Mouse (Mus musculus) lung, adult 18-20 months (tissue): ENCODE measurements around the gene Thada.

Experiments used
- DNase-seq, 2 experiments: peaks; one replicate each; pipeline ENCODE4 v3.0.0; 2022; ENCODE audit warnings: mixed read lengths in 2 of 2

Gene Thada

DNA sequence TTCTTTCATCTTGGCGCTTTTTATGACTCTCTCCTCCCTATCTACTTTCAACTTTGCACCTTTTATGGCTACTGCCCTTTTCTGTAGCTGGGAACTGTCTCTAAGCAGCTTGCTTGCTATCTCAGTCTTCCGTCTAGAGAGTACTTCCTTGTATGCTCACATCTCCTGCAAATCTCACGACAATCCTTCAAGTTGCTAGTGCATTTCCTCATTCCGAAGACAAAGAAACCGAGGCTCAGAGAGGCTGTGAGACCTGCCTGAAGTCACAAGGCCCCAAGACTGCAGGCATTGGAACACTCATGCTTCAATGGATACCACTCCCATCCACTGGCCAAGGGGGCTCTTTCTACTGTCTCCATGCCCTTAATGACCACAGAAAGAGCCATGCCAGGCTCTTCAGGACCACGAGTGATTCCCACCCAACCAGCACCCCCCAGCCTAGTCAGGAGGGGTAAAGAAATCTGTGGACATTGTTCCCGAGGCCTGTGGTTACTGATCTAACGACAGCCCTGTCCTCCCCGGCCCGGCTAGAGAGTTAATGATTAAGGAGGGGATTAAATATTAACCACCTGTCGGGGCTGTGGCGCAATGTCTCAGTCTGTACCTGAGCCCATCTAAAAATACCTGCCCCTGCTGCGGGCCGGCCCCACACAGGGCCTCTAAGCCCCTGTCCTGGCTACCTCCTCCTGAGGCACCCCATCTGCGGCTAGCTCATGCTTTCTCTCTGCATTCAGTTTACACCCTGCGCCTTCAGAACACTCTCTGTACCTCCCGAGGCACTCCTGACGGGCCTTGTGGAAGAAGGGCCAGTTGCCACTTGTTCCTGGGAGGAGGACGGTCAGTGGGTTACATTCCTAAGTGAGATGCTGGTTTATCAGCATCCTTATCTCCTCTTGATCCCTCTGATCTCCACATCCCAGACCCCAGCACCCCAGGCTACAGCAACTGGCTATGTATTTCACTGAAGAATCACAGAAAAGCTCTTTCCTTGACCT lies 309.0 kb downstream of the Thada start:
- peak; percentile 75 to 81 for DNase-seq

DNA sequence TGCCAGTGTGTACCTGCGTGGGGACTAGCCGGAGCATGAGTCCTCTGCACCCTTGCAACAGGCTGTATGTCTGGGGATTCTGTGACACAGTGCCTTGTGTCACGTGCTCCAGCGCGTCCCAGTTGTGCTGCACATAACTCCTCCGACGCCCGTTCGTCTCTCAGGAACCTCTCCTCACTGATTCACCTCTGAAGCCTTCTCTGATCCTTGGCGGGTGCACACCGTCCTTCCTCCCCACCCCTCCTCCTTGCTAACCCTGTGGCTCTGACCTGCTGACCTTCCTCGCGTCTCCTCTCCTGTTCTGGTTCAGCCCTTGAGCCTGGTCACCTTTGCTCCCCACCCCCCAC lies 309.8 kb downstream of the Thada start:
- DNase-seq = no peak

DNA sequence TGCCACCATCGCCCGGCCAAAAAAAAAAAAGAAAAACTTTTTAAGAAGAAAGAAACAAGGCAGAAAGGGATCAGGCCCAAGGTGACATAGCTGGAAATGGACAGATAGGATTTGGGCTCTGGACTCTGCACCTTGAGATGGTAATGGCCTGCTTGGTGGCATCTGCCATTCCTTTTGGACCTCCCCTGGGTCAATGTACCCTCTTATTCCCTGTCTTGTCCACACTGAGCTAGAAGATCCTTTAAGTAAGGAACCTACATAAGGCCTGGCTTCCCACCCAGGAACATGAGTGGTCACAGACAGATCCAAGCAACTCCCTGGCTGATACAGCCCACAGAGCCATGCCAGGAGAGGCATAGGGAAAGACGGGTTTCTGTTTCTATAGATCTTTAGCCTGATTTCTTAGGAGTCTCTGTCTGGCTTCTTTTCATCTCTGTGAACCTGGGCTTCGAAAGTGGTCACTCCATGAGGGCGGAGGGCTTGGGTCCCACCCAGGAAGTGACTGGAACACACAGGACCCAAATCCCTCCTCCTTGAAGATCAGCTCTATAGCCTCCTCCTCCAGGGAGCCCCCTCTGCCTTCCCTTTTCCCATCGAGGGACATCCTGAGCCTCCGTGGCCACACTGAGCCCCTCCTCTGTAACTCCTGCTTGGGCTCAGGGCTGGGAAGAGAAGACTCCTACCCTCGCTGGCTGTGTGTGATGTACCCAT lies 310.3 kb downstream of the Thada start:
- DNase-seq = peak in 1 of 2 experiments; percentile 1

DNA sequence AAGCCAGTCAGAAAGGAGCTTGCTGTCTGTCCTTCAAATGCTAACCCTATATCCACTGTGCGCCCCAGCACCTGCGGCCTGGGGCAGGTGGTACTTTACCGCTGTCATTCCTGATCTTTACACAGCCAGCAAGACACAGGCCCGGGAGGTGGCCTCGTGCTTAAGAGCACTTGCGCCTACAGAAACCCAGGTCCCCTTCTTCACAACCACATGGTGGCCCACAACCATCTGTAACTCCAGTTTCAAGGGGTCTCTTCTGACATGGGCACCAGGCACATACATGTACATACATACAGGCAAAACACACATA lies 311.0 kb downstream of the Thada start:
- no peak for DNase-seq

DNA sequence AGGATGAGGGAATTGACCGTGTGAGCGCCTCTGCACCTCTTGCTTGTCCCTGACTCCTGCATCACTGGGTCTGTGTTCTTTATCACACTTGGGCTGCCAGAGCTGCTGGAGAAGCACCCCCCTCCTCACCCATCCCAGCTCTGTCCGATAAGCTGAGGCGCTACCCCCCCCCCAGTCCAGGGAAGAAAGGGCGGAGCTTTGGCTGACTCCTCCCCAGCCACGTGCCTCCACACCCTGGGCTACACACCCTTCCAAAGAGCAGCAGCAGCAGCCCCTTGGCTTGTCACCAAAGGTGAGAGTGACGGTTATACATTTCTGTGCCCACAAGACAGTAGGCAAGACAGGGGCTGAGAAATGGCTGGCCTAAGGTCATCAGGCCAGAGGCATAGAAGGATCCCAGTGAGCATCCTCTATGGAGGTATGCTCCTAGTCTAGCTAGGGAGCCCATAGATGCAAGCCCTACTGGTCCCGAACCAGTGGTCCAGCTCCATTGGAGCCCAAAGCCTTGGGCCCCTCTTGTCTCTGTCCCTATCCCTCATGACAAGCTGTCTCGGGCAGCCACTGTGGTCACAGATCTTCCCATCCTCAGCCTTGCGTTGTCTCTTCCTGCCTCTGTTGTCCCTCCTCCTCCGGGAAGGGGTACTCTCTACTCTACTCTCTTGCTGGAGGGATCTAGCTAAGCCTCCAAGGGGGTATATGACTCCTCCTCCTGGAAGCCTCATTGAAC lies 311.5 kb downstream of the Thada start:
- DNase-seq = no peak

DNA sequence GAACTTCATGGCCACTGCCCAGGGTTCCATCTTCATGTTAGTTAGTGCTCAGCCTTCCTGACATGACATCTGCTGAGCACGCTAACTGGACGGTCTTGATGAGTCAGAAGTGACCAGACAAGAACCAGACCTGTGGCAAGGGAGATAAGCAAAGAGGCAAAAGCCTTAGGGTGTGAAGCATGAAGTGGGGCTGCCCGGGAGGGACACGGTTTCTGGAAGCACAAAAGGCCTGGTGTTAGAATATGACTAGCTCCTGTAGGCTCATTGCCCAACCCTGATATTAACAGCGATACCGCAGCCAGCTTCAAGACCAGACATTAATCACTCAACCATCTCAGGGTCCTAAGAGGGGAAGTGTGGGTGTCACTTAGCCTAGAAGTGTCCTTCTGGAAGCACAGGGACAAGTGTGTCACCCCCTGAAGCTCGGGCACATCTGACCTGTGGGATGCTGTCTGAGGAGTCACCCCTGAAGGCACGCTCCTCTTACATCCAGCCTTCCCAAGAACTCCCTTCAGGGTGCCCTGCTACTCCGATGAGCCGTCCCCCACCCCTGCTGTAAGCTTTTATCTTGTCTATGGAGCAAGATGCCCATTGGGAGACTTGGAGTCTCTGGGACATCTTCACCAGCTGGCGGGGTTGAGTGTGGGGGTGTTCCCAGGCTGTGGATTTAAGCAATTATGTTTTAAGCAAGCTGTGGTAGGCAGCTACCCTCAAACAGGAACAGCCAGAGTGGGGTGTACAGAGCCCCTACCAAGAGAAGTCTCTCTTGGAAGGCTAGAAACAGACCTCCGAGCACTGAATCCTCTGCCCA lies 312.8 kb downstream of the Thada start:
- peak in 1 of 2 experiments; percentile 3 for DNase-seq

DNA sequence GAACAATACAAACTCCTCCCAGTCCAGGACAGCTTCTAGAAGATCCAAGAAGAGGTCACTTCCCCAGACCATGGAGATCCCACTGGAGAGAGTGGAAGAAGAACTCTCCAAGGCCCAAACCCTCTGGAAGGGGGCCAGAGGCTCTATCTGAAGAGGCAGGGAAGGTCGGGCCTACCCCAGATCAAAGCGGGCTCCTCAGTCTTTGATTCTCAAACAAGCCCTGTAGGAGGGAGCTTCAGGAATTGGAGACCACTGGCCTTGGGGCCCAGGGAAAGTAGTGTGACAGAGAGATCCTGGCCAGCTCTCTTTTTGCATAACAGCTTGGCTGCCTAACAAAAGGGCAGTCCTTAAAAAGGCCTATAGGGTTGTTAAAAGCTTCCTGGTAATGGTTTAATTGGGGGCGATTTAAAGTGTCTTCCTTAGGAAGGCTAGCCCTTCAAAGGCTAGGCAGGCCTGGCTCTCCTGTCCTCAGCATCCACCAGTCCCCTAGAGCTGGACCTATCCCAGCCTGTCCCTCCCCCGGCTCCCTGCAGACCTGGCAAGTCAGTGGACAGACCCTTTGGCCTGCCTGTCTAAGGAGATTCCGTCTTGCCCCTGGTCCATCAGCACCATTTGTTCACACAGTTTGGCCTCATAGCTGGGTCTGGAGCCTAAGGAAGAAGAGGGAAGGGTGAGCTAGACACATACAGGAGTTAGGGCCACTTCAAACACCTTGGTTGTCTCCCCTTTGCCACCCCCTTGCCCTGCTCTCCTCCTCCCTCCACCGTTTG lies 313.6 kb downstream of the Thada start:
- DNase-seq = peak in 1 of 2 experiments; percentile 2

DNA sequence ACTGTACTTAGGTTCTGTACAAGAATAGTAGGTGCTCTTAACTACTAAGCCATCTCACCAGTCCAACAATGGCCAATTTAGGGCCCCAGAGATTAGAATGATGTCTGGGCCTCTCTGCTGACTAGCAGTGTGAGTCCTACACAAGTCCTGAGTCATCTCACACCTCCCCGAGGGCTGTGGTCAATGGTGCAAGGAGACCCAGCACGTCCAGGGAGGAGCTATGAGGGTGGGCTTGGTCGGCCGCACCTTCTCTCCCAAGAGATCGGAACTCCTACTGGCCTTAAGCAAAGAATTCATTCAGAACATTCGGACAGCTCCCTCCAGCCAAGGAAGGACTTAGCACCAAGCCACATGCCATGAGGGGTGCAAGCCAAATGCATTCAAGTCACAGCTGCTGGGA lies 314.7 kb downstream of the Thada start:
- DNase-seq = peak in 1 of 2 experiments; percentile 1

DNA sequence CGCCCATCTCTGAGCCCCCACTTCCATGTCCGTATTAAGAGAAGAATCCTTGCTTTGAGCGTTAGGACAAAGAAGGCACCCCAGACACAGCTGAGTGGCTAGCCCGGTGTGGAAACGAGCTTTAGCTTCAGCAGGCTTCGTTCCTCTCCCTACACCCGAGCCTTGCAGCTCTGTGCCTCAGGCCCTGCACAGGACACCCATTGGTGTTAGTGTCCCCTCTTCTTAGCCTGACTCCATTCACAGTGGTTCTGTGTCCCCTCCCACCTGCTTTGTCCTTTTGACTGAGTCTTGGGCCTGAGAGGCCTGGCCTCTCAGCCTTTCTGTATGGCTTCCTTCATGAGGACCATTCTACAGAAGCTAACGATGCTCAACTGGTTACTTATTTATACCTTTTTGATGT lies 315.7 kb downstream of the Thada start:
- peak in 1 of 2 experiments; percentile 2 for DNase-seq

DNA sequence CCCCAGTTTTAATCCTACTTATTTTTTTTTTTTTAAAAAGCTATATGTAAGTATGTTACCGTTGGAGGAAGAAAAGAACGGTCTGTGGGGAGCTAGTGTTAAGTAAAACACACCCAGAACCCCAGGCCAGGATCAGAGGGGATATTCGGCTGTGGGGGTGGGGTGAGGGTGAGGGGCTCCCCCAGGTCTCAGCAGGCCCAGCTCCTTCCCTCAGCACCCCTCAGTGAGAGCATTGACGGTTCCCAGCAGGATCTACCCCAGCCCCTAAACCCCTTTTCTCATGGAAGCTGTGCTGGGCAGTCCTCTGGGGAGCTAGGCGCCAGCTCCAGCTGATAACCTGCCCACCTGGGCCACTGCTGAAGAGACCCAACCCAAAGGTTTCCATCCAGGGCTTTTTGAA lies 316.4 kb downstream of the Thada start:
- DNase-seq = peak in 1 of 2 experiments; percentile 2

DNA sequence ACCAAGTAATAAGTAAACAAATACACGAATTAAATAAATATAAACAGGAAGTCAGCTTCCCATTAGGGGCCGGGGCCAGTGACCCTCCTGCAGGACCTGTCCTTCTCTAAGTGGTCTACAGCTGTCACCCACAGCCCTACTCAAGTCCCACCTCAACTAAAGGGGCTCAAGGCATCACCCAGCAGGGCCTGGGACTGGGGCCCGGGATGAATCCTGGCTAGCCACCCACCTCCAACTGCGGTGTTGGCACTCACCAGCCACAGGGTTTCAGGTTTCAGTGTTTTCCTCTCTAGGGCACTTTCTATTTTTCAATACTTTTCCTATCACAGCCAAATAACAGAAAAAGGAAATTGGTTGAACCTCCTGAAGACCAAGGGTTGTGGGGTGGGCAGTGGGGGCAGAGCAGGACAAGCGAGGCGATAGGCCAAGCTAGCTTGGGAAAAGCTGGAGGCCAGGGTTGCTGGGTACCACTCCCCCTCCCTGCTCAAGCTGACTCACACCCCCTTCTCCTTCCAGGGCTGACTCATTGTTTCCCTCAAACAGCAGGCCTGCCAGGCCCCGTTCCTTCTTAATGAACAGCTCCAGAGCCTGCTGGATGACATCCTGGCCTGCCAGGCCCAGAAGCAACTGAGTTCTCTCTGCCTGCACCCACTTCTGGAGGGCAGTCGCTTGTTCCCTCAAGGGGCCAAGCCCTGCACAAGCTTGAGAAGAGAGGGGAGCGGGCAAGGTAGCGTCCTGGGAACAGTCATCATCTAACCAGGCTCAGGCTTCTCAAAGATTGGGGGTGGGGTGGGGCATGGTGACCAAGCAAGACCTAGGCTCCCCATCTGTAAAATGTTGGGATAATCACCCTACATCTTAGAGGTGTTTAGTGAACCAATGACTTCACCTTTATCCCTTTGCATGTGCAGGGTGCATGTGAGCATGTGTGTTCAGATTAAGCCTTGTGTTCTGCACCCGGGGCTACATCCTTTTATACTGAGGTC lies 317.2 kb downstream of the Thada start:
- DNase-seq = peak; percentile 87 to 90

DNA sequence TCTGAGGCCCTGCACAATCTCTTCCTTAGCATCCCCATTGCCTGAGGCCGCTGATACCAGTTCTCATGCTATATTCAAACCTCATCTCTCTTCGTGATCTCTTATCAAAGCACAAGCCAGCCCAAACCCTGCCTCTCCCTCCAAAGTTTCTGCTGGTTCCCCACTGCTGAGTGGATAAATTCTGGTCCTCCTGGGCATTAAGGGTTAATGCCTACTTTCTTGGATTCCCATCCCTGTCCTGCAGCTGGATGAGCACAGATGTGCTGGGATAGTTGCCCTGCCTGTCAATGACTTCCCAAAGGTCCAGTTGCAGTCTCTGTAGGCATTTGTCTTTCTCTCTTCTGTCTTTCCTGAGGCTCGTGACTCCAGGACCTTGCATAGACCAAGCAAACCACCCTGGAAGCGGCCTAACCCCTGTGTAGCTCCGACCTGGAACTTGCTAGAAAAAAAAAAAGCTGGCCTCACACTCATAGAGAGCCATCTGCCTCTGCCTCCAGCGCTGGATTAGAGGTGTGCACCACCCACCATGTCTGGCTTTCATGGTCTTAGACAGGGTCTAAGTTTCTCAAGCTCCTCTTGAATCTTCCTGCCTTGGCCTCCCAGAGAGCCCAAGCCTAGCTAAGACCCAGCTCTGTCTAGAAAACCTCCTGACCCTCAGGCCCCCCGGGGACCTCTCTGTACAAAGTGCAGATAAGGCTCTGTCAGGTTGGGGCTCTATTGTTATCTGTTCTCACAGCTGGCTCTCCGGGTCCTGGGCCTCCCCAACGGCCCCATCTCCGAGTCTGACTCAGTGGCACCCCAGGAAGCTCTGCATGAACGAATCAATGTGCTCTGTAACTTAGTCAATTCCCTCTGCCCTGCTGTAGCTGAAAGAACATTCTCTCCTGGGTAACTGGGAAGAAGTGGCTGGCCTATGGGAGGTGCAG lies 318.6 kb downstream of the Thada start:
- no peak for DNase-seq

DNA sequence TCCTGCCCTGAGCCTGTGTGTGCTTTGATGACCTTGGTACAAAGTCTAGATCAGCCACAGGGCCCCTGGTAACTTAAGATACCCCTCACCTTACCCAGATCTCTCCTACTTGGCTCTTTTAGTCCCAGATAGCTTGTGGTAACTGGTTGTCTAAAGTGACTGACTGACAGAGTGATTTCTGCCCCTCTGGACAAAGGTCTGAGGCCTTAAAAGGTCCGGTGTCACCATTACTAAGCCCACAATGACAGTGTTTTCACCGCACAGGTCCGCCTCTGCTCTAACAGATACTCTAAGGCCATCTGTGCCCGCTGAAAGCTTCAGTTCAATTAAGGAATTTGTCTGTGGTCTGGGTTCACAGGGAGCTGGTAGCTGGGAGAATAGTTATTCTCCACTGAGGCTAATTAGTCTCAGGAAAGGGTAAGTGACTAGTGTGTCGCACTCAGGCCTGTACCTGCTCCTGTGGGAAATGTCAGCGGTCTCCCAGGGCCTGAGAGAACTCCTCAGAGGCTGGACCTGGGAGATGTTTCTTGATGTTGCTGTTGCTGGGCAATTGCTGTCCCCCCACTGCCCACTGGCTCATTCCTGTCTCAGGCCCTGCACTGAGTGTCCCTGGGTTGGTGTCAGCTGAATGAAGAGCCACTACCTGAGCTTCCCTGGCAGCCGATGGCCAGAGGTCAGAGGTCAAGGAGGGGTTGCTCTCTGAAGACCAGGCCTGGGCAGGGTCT lies 319.4 kb downstream of the Thada start:
- no peak for DNase-seq

DNA sequence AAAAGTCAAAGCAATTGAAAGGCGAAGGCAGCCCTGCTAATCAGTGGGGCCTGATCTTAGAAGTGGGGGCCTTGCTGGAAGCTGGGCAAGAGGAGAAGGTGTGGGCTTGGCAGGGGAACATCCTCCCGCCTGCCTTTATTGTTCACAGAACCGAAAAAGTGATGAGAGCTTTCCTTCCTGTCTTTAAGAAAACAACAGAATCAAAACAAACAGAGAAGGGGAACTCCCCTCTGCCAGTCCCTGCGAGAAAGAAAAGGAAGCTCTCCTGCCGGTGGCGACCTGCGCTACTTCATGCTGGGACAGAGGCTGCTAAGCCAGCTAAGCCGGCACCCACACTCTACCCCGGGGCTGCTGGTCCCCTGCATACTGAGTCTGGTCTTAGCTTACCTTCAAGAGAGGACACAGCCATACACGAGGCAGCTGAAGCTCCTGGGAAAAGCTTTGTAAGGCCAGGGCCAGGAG lies 320.1 kb downstream of the Thada start:
- peak; percentile 72 to 76 for DNase-seq

DNA sequence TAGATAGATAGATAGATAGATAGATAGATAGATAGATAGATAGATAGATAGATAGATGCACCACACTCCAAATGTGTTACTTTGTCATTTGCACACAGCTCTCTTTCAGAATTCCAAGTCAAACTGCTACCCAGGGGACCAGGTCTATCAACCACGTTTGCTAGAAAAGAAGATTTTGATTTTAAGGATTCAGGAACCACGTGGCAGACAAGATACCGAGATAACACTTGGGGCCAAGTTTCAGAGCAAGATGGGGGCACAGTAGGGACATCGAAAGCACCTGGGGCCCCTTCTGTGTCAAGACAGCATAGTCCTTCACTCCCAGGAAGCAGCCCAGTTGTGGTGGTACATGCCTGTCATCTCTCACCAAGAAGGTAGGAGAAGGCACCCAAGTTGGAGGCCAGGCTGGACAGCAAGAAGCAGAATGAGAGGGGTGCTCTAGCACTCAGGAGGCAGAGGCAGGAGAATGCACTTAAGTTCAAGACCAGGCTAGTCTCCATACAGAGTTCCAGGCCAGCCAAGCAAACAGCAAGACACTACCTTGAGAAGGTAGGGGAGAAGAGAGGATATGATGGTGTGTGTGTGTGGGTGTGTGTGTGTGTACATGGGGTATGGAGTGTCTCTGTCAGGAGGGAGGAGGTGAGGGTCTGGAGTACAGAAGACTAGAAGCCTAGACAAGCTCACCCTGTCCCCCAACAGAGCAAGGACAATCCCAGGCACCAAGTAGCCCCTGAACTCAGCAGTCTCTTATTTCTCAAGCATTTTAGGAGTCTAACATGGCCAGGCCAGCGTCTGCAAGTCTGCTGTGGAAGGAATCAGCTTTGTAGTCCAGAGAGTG lies 321.0 kb downstream of the Thada start:
- no peak for DNase-seq

DNA sequence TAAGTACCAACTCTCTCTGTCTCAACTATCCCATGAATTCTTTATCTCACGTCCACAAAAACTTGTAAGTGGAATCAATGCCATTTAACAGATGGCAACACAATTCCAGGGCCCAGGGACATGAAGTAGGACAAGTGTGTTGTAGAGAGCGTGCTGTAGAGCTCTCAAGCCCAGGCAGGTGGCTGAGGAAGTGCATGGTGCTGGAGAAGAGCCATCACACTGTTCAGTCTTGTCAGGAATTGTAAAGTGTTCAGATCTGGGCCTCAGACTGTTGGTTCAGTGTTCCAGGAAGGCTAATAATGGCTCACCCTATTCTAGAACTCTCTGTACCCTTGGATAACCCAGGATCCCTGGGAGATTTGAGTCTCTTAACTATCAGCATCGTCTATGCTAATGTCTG lies 321.9 kb downstream of the Thada start:
- DNase-seq = no peak

DNA sequence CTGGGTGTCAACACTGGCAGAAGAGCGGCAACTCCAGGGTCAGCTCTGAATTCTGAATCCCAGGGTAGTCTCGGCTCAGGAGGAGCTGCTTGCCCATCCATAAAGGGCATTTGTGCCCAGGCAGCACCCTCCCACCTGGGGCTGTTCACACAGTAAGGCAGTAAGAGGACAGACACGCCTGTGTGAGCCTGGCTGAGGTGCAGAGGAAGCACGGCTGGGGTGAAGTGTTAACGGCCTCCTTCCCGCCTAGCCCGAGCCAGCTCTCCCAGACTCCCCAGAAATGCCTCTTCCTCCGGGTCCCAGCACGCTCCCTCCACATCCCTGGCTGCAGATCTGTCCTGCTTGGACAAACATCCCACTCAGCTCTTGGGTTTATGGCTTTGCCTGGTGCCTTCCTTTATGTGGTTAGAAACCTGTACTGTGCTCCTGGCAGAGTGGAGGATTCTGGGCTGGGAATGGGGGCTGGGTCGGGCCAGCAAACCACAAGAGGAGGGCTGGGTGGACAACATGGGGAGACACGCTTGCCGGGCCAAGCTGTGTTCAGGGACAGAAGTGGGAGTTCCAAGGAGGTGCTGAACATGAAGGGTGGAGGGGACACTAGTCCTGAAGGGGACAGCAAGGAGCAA lies 322.7 kb downstream of the Thada start:
- no peak for DNase-seq
